Mouse (Mus musculus) kidney, postnatal 10 days (tissue): ENCODE measurements around the gene Dnah5.
A peak's percentile ranks its signal among the peaks of the same experiment; 100 is the strongest.
"Not testable (repeated sequence)": the region's sequence is repeated elsewhere in the genome, so short reads cannot be mapped to it uniquely, and the experiment has no call there.

ENCODE experiments used
- DNase-seq: peaks from one replicate; pipeline ENCODE4 v3.0.0; 2021; ENCODE audit warnings: mixed read lengths

Dnah5 gene

GRCm38 (mm10) chr15:28307884-28308283, 104.3 kb downstream of the Dnah5 start:
- DNase-seq = no peak

- DNase-seq = no peak
These were observed 107.0 kb downstream of the Dnah5 start for GRCm38 (mm10) chr15:28310516-28310915.

- no peak for DNase-seq
These were observed 109.9 kb downstream of the Dnah5 start for GRCm38 (mm10) chr15:28313451-28313850.

- peak; percentile 57 for DNase-seq
These were observed 112.4 kb downstream of the Dnah5 start for GRCm38 (mm10) chr15:28315812-28316528.

- DNase-seq = no peak
These were observed 119.0 kb downstream of the Dnah5 start for GRCm38 (mm10) chr15:28322533-28322932.

- DNase-seq = no peak
These were observed 123.4 kb downstream of the Dnah5 start for GRCm38 (mm10) chr15:28326985-28327384.

GRCm38 (mm10) chr15:28327441-28327840, 123.9 kb downstream of the Dnah5 start:
- DNase-seq = no peak

GRCm38 (mm10) chr15:28341151-28341550, 137.6 kb downstream of the Dnah5 start:
- no peak for DNase-seq

GRCm38 (mm10) chr15:28367561-28367960, 164.0 kb downstream of the Dnah5 start:
- no peak for DNase-seq

- DNase-seq = no peak
These were observed 166.9 kb downstream of the Dnah5 start for GRCm38 (mm10) chr15:28370431-28370830.

- no peak for DNase-seq
These were observed 168.0 kb downstream of the Dnah5 start for GRCm38 (mm10) chr15:28371506-28371905.

GRCm38 (mm10) chr15:28374394-28374793, 170.8 kb downstream of the Dnah5 start:
- no peak for DNase-seq

- no peak for DNase-seq
These were observed 177.4 kb downstream of the Dnah5 start for GRCm38 (mm10) chr15:28380909-28381308.

GRCm38 (mm10) chr15:28393723-28394122, 190.2 kb downstream of the Dnah5 start:
- not testable (repeated sequence) for DNase-seq

- no peak for DNase-seq
These were observed 191.9 kb downstream of the Dnah5 start for GRCm38 (mm10) chr15:28395481-28395880.

GRCm38 (mm10) chr15:28398472-28398871, 194.9 kb downstream of the Dnah5 start:
- DNase-seq = no peak

GRCm38 (mm10) chr15:28399258-28399657, 195.7 kb downstream of the Dnah5 start:
- no peak for DNase-seq

GRCm38 (mm10) chr15:28404630-28405029, 201.1 kb downstream of the Dnah5 start:
- DNase-seq = no peak

- no peak for DNase-seq
These were observed 201.6 kb downstream of the Dnah5 start for GRCm38 (mm10) chr15:28405136-28405535.

GRCm38 (mm10) chr15:28439702-28440101, 236.2 kb downstream of the Dnah5 start:
- no peak for DNase-seq

- DNase-seq = no peak
These were observed 240.9 kb downstream of the Dnah5 start for GRCm38 (mm10) chr15:28444494-28444893.

- not testable (repeated sequence) for DNase-seq
These were observed 257.7 kb downstream of the Dnah5 start for GRCm38 (mm10) chr15:28461091-28461778.

GRCm38 (mm10) chr15:28466591-28467247, 263.2 kb downstream of the Dnah5 start:
- no peak for DNase-seq
